Mouse (Mus musculus): ENCODE measurements around the gene Iqschfp. TPM values are rescaled to one million over a fixed set of nuclear protein-coding genes. Genes with fewer than 3 reads are reported as not detected.

Iqschfp gene
- total RNA-seq, 2 experiments from 2014 or later, result 15.2 to 17.4 TPM

- DNase-seq, result no peak
- intact Hi-C loops (cut with DNase I), result no loop called here
Measured at GRCm38 (mm10) chr3:68189100-68189499, 297.1 kb downstream of the Iqschfp start.

- DNase-seq, result no peak
- intact Hi-C loops (cut with DNase I), result no loop called here
Measured at GRCm38 (mm10) chr3:68196933-68197332, 304.9 kb downstream of the Iqschfp start.

- intact Hi-C loops (cut with DNase I), result no loop called here
- DNase-seq, result peak; percentile 28
Measured at GRCm38 (mm10) chr3:68201214-68201613, 309.2 kb downstream of the Iqschfp start.

GRCm38 (mm10) chr3:68202162-68202902, 310.3 kb downstream of the Iqschfp start:
- no peak for DNase-seq
- intact Hi-C loops (cut with DNase I), result no loop called here

- DNase-seq, result no peak
- intact Hi-C loops (cut with DNase I), result no loop called here
Measured at GRCm38 (mm10) chr3:68203934-68204467, 312.0 kb downstream of the Iqschfp start.

- intact Hi-C loops (cut with DNase I), result no loop called here
- no peak for DNase-seq
Measured at GRCm38 (mm10) chr3:68210422-68210821, 318.4 kb downstream of the Iqschfp start.

- DNase-seq, result no peak
Measured at GRCm38 (mm10) chr3:68221452-68221851, 329.4 kb downstream of the Iqschfp start.

GRCm38 (mm10) chr3:68239887-68240286, 347.9 kb downstream of the Iqschfp start:
- intact Hi-C loops (cut with DNase I), result no loop called here
- no peak for DNase-seq

More at GRCm38 (mm10) chr3:68221452-68221851, 329.4 kb downstream of the Iqschfp start:
- intact Hi-C loops (cut with DNase I), result no loop called here

- intact Hi-C loops (cut with DNase I), result no loop called here
- no peak for DNase-seq
Measured at GRCm38 (mm10) chr3:68243239-68243638, 351.2 kb downstream of the Iqschfp start.

- intact Hi-C loops (cut with DNase I), result no loop called here
- peak; percentile 28 for DNase-seq
Measured at GRCm38 (mm10) chr3:68246154-68246553, 354.1 kb downstream of the Iqschfp start.

- intact Hi-C loops (cut with DNase I), result no loop called here
- DNase-seq, result no peak
Measured at GRCm38 (mm10) chr3:68250589-68250988, 358.6 kb downstream of the Iqschfp start.

- intact Hi-C loops (cut with DNase I), result no loop called here
- no peak for DNase-seq
Measured at GRCm38 (mm10) chr3:68252335-68252734, 360.3 kb downstream of the Iqschfp start.

GRCm38 (mm10) chr3:68262304-68262703, 370.3 kb downstream of the Iqschfp start:
- intact Hi-C loops (cut with DNase I), result no loop called here
- no peak for DNase-seq

GRCm38 (mm10) chr3:68267905-68268304, 375.9 kb downstream of the Iqschfp start:
- intact Hi-C loops (cut with DNase I), result no loop called here
- no peak for DNase-seq

GRCm38 (mm10) chr3:68269251-68269650, 377.2 kb downstream of the Iqschfp start:
- no peak for DNase-seq
- intact Hi-C loops (cut with DNase I), result no loop called here

- intact Hi-C loops (cut with DNase I), result no loop called here
- no peak for DNase-seq
Measured at GRCm38 (mm10) chr3:68270246-68270645, 378.2 kb downstream of the Iqschfp start.

GRCm38 (mm10) chr3:68271457-68271856, 379.4 kb downstream of the Iqschfp start:
- no peak for DNase-seq
- intact Hi-C loops (cut with DNase I), result no loop called here

GRCm38 (mm10) chr3:68271881-68272280, 379.8 kb downstream of the Iqschfp start:
- intact Hi-C loops (cut with DNase I), result no loop called here
- DNase-seq, result peak; percentile 59

- intact Hi-C loops (cut with DNase I), result no loop called here
- DNase-seq, result no peak
Measured at GRCm38 (mm10) chr3:68282844-68283594, 391.0 kb downstream of the Iqschfp start.

- no peak for DNase-seq
Measured at GRCm38 (mm10) chr3:68283595-68283991, 391.6 kb downstream of the Iqschfp start.

GRCm38 (mm10) chr3:68284500-68284899, 392.5 kb downstream of the Iqschfp start:
- no peak for DNase-seq
- intact Hi-C loops (cut with DNase I), result no loop called here

More at GRCm38 (mm10) chr3:68283595-68283991, 391.6 kb downstream of the Iqschfp start:
- intact Hi-C loops (cut with DNase I), result no loop called here

- DNase-seq, result no peak
- intact Hi-C loops (cut with DNase I), result no loop called here
Measured at GRCm38 (mm10) chr3:68296752-68297151, 404.7 kb downstream of the Iqschfp start.
